Mouse (Mus musculus): ENCODE measurements at regions not wholly inside any gene's neighbourhood (a gene's known extent, or its start where the extent isn't known, plus 50 kb on each side); places are given as distances from the start of the nearest gene placed in this dataset.

DNA sequence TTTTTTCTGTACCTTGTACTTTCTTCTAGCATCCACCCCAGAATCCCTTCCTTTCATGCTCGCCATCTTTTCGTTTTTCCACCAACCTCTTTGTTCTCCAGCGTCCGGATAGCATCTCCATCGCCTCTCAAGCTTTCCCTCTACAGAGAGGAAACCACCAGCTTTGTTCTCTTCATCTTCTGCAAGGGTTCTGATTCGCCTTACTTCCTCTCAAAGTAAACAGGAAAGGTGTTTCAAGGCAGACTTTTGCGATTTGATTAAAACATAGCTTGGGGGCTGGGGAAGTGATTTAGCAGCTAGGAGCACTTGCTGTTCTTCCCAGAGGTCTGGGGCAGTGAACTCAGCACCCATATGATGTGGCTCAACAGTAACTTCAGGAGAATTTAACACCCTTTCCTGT is 71.4 kb downstream of the Emp1 start:
- DNase-seq, result no peak

GRCm38 (mm10) chr6:135436315-135436714 is 74.0 kb downstream of the Emp1 start:
- DNase-seq, result no peak

DNA sequence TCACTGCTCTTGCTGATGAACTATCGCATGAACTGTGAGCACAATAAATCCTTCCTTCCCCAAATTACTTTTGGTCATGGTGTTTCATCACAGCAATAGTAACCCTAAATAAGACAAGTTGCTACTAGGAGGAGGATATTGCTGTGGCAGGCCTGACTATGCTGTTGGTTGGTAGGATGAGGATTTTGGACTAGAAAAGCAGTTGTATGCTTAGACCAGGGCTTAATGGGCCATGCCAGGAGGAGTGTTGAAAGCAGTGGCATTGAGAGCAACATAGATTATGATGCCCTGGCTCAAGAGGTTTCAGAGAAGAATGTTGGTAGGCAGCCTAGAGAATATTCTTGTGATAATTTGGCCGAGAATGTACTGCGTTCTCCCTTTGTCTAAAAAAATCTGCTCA is 75.9 kb downstream of the Emp1 start:
- DNase-seq, result no peak

DNA sequence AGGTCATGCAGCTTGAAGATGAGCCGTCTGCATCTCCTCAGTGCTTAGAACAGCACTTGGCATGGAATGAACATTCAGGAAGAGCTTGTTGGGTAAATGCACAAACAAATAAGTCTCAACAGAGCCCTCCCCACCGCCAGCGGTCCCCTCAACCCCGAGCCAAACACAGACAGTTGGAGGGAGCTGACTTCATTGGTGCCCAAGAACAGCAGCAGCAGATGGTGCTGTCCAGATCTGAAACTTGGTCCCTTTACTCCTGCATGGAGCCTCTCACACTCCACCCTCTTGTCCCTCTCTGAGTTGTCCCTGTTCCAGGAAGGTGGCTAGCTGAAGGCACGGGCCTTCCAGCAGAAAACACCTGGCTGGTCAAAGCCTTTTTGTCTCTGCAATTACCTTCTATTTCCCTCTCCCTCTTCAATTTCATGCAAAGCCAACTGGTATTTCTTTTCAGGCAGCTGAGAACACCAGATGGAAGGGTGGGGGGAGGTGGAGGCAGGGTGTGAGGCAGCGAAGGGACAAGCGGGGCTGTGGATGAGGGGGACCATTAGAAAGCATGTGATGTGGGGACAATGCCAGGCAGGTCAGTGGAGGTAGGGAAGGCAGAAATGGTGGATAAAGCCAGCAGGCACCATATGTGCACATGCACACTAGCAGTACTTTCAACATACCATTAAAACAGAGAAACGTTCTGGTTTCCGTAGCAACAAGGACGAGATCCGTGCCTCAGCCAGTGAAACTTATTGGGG is 79.0 kb downstream of the Emp1 start:
- peak; percentile 48 for DNase-seq

DNA sequence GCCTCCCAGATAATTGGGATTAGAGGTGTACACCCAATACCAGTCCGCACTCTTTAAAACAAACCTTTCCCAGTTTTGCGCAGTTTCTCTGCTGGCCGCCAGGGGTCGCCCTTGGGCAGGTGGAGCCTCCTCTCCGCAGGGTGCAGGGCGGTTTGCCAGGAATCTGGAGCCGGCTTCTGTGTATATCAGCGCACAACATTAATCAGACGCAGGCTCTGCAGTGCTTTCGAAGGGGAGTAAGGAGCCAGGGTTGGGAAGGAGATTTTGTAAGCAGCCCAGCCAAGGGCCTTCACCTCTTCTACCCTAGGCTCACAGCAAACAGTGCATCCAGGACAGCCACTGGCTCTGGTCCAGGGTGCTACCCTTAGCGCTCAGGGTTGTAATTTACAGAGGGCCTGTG is 82.3 kb downstream of the Emp1 start:
- peak; percentile 100 for DNase-seq

DNA sequence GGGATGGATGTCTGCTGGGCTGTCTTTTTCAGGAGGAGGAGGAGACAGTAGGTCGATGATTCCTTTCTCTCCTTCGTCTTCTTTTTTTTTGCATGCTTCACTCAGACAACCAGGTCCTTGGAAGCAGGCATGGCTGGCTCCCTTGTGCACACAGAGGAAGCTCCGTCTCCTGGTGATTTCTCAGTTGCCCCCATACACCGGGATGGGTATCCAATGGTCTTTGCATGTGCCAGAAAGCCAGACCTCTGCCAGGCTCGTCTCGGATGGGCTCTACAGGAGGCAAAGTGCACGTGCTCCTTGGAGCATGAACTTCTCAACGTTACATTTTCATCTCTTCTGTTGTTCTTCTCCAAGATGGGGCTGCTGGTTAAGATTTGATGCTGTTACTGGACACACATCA is 82.7 kb downstream of the Emp1 start:
- DNase-seq, result no peak

GRCm38 (mm10) chr6:135447801-135448200 is 85.5 kb downstream of the Emp1 start:
- DNase-seq, result no peak

DNA sequence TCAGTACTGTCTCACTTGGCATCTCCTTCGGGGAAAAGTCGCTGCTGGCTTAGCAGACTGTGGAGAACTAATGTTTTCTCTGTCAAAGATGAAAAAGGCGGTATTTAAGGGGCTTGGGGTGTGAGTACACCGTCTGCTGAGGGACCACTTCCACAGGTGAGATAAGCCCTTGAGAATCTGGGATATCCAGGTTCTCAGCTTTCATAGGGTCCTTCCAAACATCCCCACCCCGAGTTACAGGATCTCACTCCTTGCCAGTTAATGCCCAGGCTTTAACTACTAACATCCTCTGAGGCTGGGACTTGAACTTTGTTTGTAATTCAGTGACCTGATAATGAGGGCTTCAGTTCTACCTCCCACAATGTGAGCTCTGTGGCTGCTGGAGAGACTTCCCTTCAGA is 86.9 kb downstream of the Emp1 start:
- DNase-seq, result no peak

GRCm38 (mm10) chr6:135450573-135450972 is 88.2 kb downstream of the Emp1 start:
- no peak for DNase-seq

- no peak for DNase-seq
Measured at GRCm38 (mm10) chr6:135451165-135451797, 88.9 kb downstream of the Emp1 start.

DNA sequence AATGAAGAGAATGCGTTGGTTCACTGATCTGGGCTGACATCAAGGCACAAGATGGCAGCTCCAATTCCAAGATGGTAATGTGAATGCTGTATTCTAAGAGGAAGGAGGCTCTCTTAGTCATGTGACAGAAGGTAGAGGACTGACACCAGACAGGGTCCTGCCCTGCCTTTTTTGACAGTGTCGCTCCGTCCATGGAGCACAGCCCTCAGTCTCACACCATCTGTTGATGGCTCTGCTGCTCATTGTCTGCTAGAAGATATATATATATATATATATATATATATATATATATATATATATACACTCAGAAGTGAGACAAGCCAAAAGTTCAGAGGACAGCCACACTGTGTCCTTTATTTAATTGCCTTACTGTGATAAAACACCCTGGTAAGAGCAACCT is 90.7 kb downstream of the Emp1 start:
- DNase-seq, result no peak

GRCm38 (mm10) chr6:135472495-135472894 is 110.2 kb downstream of the Emp1 start:
- no peak for DNase-seq

GRCm38 (mm10) chr6:135473146-135473545 is 110.8 kb downstream of the Emp1 start:
- no peak for DNase-seq

- no peak for DNase-seq
Measured at GRCm38 (mm10) chr6:135488795-135489194, 126.5 kb downstream of the Emp1 start.

GRCm38 (mm10) chr6:135493983-135494382 is 131.6 kb downstream of the Emp1 start:
- no peak for DNase-seq

DNA sequence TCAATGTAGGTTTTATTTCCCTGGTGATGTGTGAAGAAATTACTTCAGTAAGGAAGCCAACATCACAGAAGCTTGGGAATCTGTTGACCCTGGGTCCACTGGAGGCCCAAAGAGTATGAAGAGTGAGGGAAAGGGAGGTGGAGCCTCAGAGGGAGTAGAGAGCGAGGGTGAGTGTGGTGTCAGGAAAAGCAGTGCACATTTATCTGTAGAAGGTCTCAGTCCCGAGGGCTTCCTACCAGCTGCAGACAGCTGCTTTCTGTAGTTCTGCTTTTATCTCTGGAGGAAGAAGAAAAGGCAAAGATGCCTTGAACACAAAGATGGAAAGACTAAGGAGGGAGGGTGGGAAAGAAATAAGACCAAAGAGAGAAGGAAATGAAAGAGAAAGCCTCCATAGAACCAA is 133.5 kb downstream of the Emp1 start:
- DNase-seq, result no peak

- no peak for DNase-seq
Measured at GRCm38 (mm10) chr6:135498592-135498991, 136.2 kb downstream of the Emp1 start.

GRCm38 (mm10) chr6:135500381-135500780 is 138.0 kb downstream of the Emp1 start:
- no peak for DNase-seq

- no peak for DNase-seq
Measured at GRCm38 (mm10) chr6:135501791-135502190, 139.4 kb downstream of the Emp1 start.

GRCm38 (mm10) chr6:135502405-135502804 is 140.1 kb downstream of the Emp1 start:
- no peak for DNase-seq

DNA sequence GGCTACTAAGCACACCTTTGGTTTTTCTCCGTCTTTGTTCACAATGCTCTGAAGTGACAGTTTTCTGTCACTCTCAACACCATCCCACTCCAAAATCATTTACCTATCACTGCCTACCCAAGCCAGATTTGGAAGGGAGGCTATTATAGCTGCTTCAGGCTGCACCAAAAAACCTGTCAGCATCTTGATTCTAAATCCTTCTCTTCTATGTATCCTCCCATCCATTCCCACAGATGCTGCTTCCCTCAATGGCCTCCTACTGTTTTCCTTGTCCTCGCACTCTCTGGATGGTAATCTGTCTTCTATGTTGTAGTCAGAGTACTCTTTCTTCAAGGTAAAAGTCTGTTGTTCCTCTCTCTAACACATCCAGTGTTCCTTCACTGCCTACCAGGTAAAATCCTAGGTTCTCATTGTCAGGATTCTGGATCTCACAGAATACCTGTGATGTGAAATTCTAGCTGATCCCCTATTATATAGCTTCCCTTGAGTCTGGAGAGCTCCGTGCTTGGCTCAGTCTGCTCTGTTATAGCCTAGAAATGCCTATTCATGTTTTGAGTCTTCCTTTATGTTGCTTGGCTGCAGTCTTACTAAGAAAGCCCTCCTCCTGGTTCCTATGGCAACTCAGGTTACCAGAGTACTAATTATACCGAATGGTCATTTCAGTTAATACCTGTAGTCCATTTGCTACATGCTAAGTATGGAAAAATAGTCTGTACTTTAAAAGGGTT is 156.5 kb downstream of the Emp1 start:
- no peak for DNase-seq

DNA sequence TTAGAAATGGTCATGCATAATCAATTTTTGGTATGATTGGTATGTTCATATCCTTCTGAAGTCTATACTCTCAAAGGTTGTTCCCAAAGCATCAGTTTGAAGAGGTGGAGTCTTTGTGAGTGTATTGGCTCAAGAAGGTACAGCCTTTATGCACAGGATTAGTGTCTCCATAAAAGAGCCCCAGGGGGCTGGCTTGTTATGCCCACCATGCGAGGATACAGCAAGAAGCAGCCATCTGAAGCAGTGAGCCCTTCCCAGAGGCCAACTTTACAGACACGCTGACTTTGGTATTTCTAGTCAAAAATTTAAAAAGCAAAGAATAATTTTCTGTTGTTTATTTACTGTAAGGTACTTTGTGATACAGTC is 157.1 kb downstream of the Emp1 start:
- DNase-seq, result no peak

- no peak for DNase-seq
Measured at GRCm38 (mm10) chr6:135520868-135521267, 158.5 kb downstream of the Emp1 start.

DNA sequence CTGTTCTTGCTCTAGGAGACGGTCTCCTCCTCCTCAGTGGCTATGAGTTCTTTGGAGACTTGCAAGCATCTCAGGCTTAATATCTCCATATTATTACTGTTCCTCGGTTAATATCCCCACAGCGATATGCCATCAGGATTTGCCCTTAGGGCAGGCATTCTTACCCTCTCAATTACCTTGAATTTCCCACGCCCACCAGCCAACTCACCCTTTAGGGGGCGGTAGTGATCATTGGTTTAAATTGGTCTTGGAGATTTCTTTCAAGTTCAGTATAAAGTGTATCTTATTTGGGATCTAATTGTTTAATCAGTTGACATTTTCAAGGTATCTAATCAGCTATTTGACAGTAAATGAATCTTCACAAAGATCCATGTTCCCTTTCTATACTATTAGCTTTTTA is 162.5 kb downstream of the Emp1 start:
- DNase-seq, result no peak

Measured in right cerebral cortex, postnatal 4 days (tissue).